ENCODE assay signal across 20 mouse cellular contexts in genomic region chr11:5113645-5114044, GRCm38 (mm10). TPM values are rescaled to one million over a fixed set of nuclear protein-coding genes. Genes with fewer than 3 reads are reported as not detected.
DNase-seq lines count a peak whose midpoint lies in the region; ATAC-seq and TF ChIP-seq lines count a peak whose summit lies in the region.
"Had no signal": no experiment of that assay in that cellular context is flagged by ENCODE, and none has a peak within 500 bp of the region (broad histone marks: within the 10 kb centered on the region; RNA-seq: fewer than 3 reads in every experiment).

No protein-coding gene starts in this region.

- H3K4me3 ChIP-seq in gastrocnemius, adult 2 months = no peak overlapping the region
- H3K4me3 ChIP-seq in CH12.LX (replicated peaks in 1 of 3; ENCODE audit: low read depth in 2 of 3, low read length in 2 of 3, poor library complexity in 1 of 3) = no peak overlapping the region
- H3K4me3 ChIP-seq in stomach, postnatal 0 days (ENCODE audit: low read depth, low read length) = no peak overlapping the region
- H3K4me3 ChIP-seq: embryonic facial prominence, embryonic 12.5 days; hindbrain, embryonic 15.5 days had no signal

- dilution Hi-C loops in CH12.LX (cut with MboI; ENCODE audit: extremely low pct_ligation_motif_present, extremely low pct_unique_long_range_greater_than_20kb, low sequenced_read_pairs) = no loop called here

- H3K4me1 ChIP-seq in CH12.LX (ENCODE audit: control insufficient read depth in 1 of 2, insufficient read depth in 2 of 2) = peaks cover 4 to 26% of the 10 kb centered on the region in 2 experiments
- no peaks in the 10 kb centered on the region for H3K4me1 ChIP-seq in stomach, postnatal 0 days (replicated peaks; ENCODE audit: control insufficient read depth, insufficient read depth)
- H3K4me1 ChIP-seq: embryonic facial prominence, embryonic 12.5 days; hindbrain, embryonic 15.5 days had no signal

- no peak for TF ChIP-seq CTCF in gastrocnemius, adult 2 months (IDR thresholded peaks at IDR 0.05)
- TF ChIP-seq CTCF in CH12.LX (conservative IDR thresholded peaks at IDR 0.05 in 1 of 2, IDR thresholded peaks at IDR 0.05 in 1 of 2; ENCODE audit: low read depth in 2 of 2, low read length in 2 of 2) = 0 out of 4 replicates have a peak, but pooled peaks of 1 of the 2 experiments have one; percentile 15
- no peak for TF ChIP-seq CTCF in stomach, postnatal 0 days (IDR thresholded peaks at IDR 0.05; ENCODE audit: low read depth)

- H3K79me2 ChIP-seq in CH12.LX (replicated peaks; ENCODE audit: control insufficient read depth, extremely low read depth, insufficient read depth, poor library complexity, severe bottlenecking) = no peaks in the 10 kb centered on the region

- peaks cover 50% of the 10 kb centered on the region for H3K27me3 ChIP-seq in CH12.LX (replicated peaks)
- H3K27me3 ChIP-seq in stomach, postnatal 0 days (ENCODE audit: control insufficient read depth, insufficient read depth, low read length) = no peaks in the 10 kb centered on the region
- H3K27me3 ChIP-seq: embryonic facial prominence, embryonic 12.5 days; hindbrain, embryonic 15.5 days had no signal

- no peak for DNase-seq in gastrocnemius, adult 2 months
- no peak for DNase-seq in gastrocnemius, postnatal 36 days
- DNase-seq in 3T3-L1 (ENCODE audit: low read depth, low spot score) (peak; percentile 55), CH12.LX (ENCODE audit: extremely low read depth) (peak; percentile 86)
- DNase-seq in stomach, postnatal 0 days (ENCODE audit: low spot score) = peak; percentile 9
- DNase-seq: adrenal gland, adult 8-10 months; adrenal gland, postnatal 36 days; cerebellum, adult 11 months; cerebellum, adult 8-10 months; cerebellum, postnatal 14 days; embryo, embryonic 11 days; heart, adult 18-20 months; kidney, adult 11 months had no signal

- WGBS in stomach, postnatal 0 days = 85% methylated on average over 7 of the region's 7 CpGs

- H3K27ac ChIP-seq in gastrocnemius, adult 2 months = peak overlapping the region; percentile 68; the same call in 1 of the 2 replicates
- H3K27ac ChIP-seq in CH12.LX (ENCODE audit: insufficient read depth, low read depth) = no peak overlapping the region
- no peak overlapping the region for H3K27ac ChIP-seq in stomach, postnatal 0 days (replicated peaks)
- H3K27ac ChIP-seq: embryonic facial prominence, embryonic 12.5 days; hindbrain, embryonic 15.5 days had no signal

- ATAC-seq in stomach, postnatal 0 days (ENCODE audit: low FRiP score, low TSS enrichment) = no peak
- no peak for ATAC-seq in cerebellum, adult (ENCODE audit: insufficient number of reproducible peaks, low FRiP score, low TSS enrichment)
- ATAC-seq: forebrain, embryonic 14.5 days had no signal

- TF ChIP-seq EP300 in CH12.LX (IDR thresholded peaks at IDR 0.05; ENCODE audit: low read length) = 0 out of 2 replicates have a peak, but pooled peaks have one; percentile 47
- TF ChIP-seq EP300 in stomach, postnatal 0 days (optimal IDR thresholded peaks at IDR 0.05) = no peak

- no peaks in the 10 kb centered on the region for H3K36me3 ChIP-seq in CH12.LX (replicated peaks in 1 of 2; ENCODE audit: control insufficient read depth in 1 of 2, insufficient read depth in 1 of 2, low read length in 1 of 2)
- H3K36me3 ChIP-seq in stomach, postnatal 0 days (ENCODE audit: control insufficient read depth, insufficient read depth, low read length) = no peaks in the 10 kb centered on the region
- H3K36me3 ChIP-seq: embryonic facial prominence, embryonic 12.5 days; hindbrain, embryonic 15.5 days had no signal

- H3K9me3 ChIP-seq in CH12.LX (replicated peaks; ENCODE audit: low read length) = no peaks in the 10 kb centered on the region
- H3K9me3 ChIP-seq in stomach, postnatal 0 days (ENCODE audit: control insufficient read depth, low read length) = no peaks in the 10 kb centered on the region
- H3K9me3 ChIP-seq: embryonic facial prominence, embryonic 12.5 days; hindbrain, embryonic 15.5 days had no signal

- H3K9ac ChIP-seq in CH12.LX (ENCODE audit: insufficient read depth, low read depth) = no peak overlapping the region
- H3K9ac ChIP-seq in stomach, postnatal 0 days (ENCODE audit: low read length) = no peak overlapping the region
- H3K9ac ChIP-seq: embryonic facial prominence, embryonic 12.5 days; hindbrain, embryonic 15.5 days had no signal

- TF ChIP-seq RAD21 in CH12.LX (IDR thresholded peaks at IDR 0.05; ENCODE audit: low read depth, low read length) = no peak

- in situ Hi-C loops in CH12.LX (cut with MboI; ENCODE audit: low pct_ligation_motif_present, low pct_unique_long_range_greater_than_20kb, low sequenced_read_pairs) = loop anchor here (10.0 kb wide), 1 partner anchor 351 kb away; no protein-coding TSS in a partner anchor

- intact Hi-C loops in gastrocnemius, adult 2 months (cut with DNase I) = loop anchor here (10.0 kb wide), 2 partner anchors 161 to 361 kb away; no protein-coding TSS in a partner anchor
- intact Hi-C loops in gastrocnemius, postnatal 36 days (cut with DNase I) = loop anchor here (10.0 kb wide), 1 partner anchor 151 kb away; the partner anchor contains the start of gene Kremen1

- H3K4me2 ChIP-seq in CH12.LX (ENCODE audit: insufficient read depth, low read depth, poor library complexity, severe bottlenecking) = no peak overlapping the region
- H3K4me2 ChIP-seq in stomach, postnatal 0 days (replicated peaks; ENCODE audit: low read depth) = no peak overlapping the region
- H3K4me2 ChIP-seq: embryonic facial prominence, embryonic 12.5 days; heart, embryonic 11.5 days; hindbrain, embryonic 15.5 days had no signal

- no peak for TF ChIP-seq POLR2A in CH12.LX (IDR thresholded peaks at IDR 0.05; ENCODE audit: low read depth, low read length)

TF ChIP-seq in CH12.LX, 34 proteins besides CTCF, POLR2A, EP300 and RAD21 (continues in another document):
- TF ChIP-seq MAX (IDR thresholded peaks at IDR 0.05; ENCODE audit: low read length) = peak; percentile 70
- no peak for TF ChIP-seq E2F4 (IDR thresholded peaks at IDR 0.05; ENCODE audit: insufficient replicate concordance, low read depth, low read length)
- TF ChIP-seq IRF4 (IDR thresholded peaks at IDR 0.05; ENCODE audit: low read depth, low read length) = peak; percentile 27; the same call in 1 of the 2 replicates
- TF ChIP-seq RCOR1 (conservative IDR thresholded peaks at IDR 0.05; ENCODE audit: low read depth, low read length) = no peak
- no peak for TF ChIP-seq CHD1 (IDR thresholded peaks at IDR 0.05; ENCODE audit: low read depth, low read length)
- no peak for TF ChIP-seq MAZ (IDR thresholded peaks at IDR 0.05; ENCODE audit: low read depth, low read length)
- no peak for TF ChIP-seq CHD2 (IDR thresholded peaks at IDR 0.05; ENCODE audit: low read length)
- TF ChIP-seq ETS1 (conservative IDR thresholded peaks at IDR 0.05; ENCODE audit: low read depth, low read length) = no peak
- no peak; the same call in 1 of the 2 replicates for TF ChIP-seq MYC (IDR thresholded peaks at IDR 0.05; ENCODE audit: low read depth, low read length)
- TF ChIP-seq ZNF384 (IDR thresholded peaks at IDR 0.05; ENCODE audit: low read depth, low read length) = no peak
- peak; percentile 92 for TF ChIP-seq BHLHE40 (IDR thresholded peaks at IDR 0.05; ENCODE audit: low read depth, low read length)
- TF ChIP-seq NRF1 (IDR thresholded peaks at IDR 0.05; ENCODE audit: low read depth, low read length) = no peak
- no peak for TF ChIP-seq POLR2AphosphoS2 (IDR thresholded peaks at IDR 0.05; ENCODE audit: low read depth, low read length)
- TF ChIP-seq MAFK (IDR thresholded peaks at IDR 0.05; ENCODE audit: insufficient replicate concordance, low read length) = peak; percentile 55; the same call in 1 of the 2 replicates
- TF ChIP-seq ZC3H11A (IDR thresholded peaks at IDR 0.05; ENCODE audit: low read depth, low read length) = no peak
- TF ChIP-seq USF1 (IDR thresholded peaks at IDR 0.05; ENCODE audit: low read depth, low read length) = peak; percentile 74
- TF ChIP-seq USF2 (conservative IDR thresholded peaks at IDR 0.05; ENCODE audit: low read depth, low read length) = peak; percentile 69
- no peak for TF ChIP-seq JUN (IDR thresholded peaks at IDR 0.05; ENCODE audit: insufficient read depth, low read depth, low read length)
- no peak for TF ChIP-seq SIN3A (IDR thresholded peaks at IDR 0.05; ENCODE audit: low read length)

RNA-seq across cellular contexts. Expression of gene Ewsr1, which starts 14.6 kb away (rescaled TPM):
- 10 to 100 TPM; 79.3 to 86.5 TPM for total RNA-seq in gastrocnemius, adult 2 months (2021)
- 10 to 100 TPM; 70.7 to 92.0 TPM for total RNA-seq in gastrocnemius, postnatal 36 days (2021)
- total RNA-seq in CH12.LX (2012; rRNA removed) = 399 and 425 TPM in 2 replicates
- total RNA-seq in CH12.LX (2014; rRNA removed) = 418 and 428 TPM in 2 replicates
- 1,159 and 1,267 TPM in 2 replicates for polyA plus RNA-seq in CH12.LX (2012; ENCODE audit: insufficient read length, low read depth)
- 231 and 235 TPM in 2 replicates for polyA plus RNA-seq in stomach, postnatal 0 days (2015; fragmentation: Nextera tagmentation; extraction: Ambion mirVana)

RNA-seq across cellular contexts. Expression of gene Rhbdd3, which starts 14.9 kb away (rescaled TPM):
- 10 to 100 TPM; 24.1 to 32.1 TPM for total RNA-seq in gastrocnemius, adult 2 months (2021)
- 10 to 100 TPM; 24.4 to 26.0 TPM for total RNA-seq in gastrocnemius, postnatal 36 days (2021)
- total RNA-seq in CH12.LX (2012; rRNA removed) (16.8 and 17.0 TPM in 2 replicates), CH12.LX (2014; rRNA removed) (11.6 and 15.0 TPM in 2 replicates)
- polyA plus RNA-seq in CH12.LX (2012; ENCODE audit: insufficient read length, low read depth) = 16.0 and 20.6 TPM in 2 replicates
- 19.1 and 19.6 TPM in 2 replicates for polyA plus RNA-seq in stomach, postnatal 0 days (2015; fragmentation: Nextera tagmentation; extraction: Ambion mirVana)

RNA-seq across cellular contexts. Expression of gene Emid1, which starts 38.4 kb away (rescaled TPM):
- total RNA-seq in gastrocnemius, adult 2 months (2021) = 10 to 100 TPM in 1 of 2 experiments, 1 to 10 TPM in 1; 5.4 to 10.9 TPM
- total RNA-seq in gastrocnemius, postnatal 36 days (2021) = 10 to 100 TPM; 11.7 to 17.6 TPM
- 0.13 TPM in 1 of 2 replicates, not detected in the other for total RNA-seq in CH12.LX (2012; rRNA removed)
- not detected in 2 replicates for total RNA-seq in CH12.LX (2014; rRNA removed)
- not detected in 2 replicates for polyA plus RNA-seq in CH12.LX (2012; ENCODE audit: insufficient read length, low read depth)
- 48.7 and 51.3 TPM in 2 replicates for polyA plus RNA-seq in stomach, postnatal 0 days (2015; fragmentation: Nextera tagmentation; extraction: Ambion mirVana)

RNA-seq across cellular contexts. Expression of gene Gas2l1, which starts 48.5 kb away (rescaled TPM):
- 1 to 10 TPM; 3.6 to 5.0 TPM for total RNA-seq in gastrocnemius, adult 2 months (2021)
- total RNA-seq in gastrocnemius, postnatal 36 days (2021) = 1 to 10 TPM; 3.9 to 4.9 TPM
- total RNA-seq in CH12.LX (2012; rRNA removed) = 8.8 and 10.0 TPM in 2 replicates
- 2.6 and 3.3 TPM in 2 replicates for total RNA-seq in CH12.LX (2014; rRNA removed)
- polyA plus RNA-seq in CH12.LX (2012; ENCODE audit: insufficient read length, low read depth) = 10.2 and 12.5 TPM in 2 replicates
- 21.4 and 24.8 TPM in 2 replicates for polyA plus RNA-seq in stomach, postnatal 0 days (2015; fragmentation: Nextera tagmentation; extraction: Ambion mirVana)
- total RNA-seq: common myeloid progenitor, adult 5-6 weeks had no signal

RNA-seq across cellular contexts. Expression of gene Rasl10a, which starts 55.7 kb away (rescaled TPM):
- not detected for total RNA-seq in gastrocnemius, adult 2 months (2021)
- total RNA-seq in gastrocnemius, postnatal 36 days (2021) = under 1 TPM in 1 of 2 experiments, not detected in 1; 0.28 TPM
- total RNA-seq in CH12.LX (2012; rRNA removed) (6.5 and 9.1 TPM in 2 replicates), CH12.LX (2014; rRNA removed) (2.1 and 3.0 TPM in 2 replicates)
- 6.3 and 7.5 TPM in 2 replicates for polyA plus RNA-seq in CH12.LX (2012; ENCODE audit: insufficient read length, low read depth)
- 1.6 and 1.9 TPM in 2 replicates for polyA plus RNA-seq in stomach, postnatal 0 days (2015; fragmentation: Nextera tagmentation; extraction: Ambion mirVana)
- total RNA-seq: common myeloid progenitor, adult 5-6 weeks; gastrocnemius, adult 8-10 months had no signal

Comparison
In these comparisons a context has a peak if more than half of its experiments do, and no peak if none do; other contexts are left out.
1. DNase-seq: peak in 3T3-L1 (single experiment), CH12.LX (single experiment) and stomach, postnatal 0 days (single experiment); none in gastrocnemius, adult 2 months (single experiment) and gastrocnemius, postnatal 36 days (0 of 2).
2. RNA of gene Ewsr1, which starts 14.6 kb away (total RNA-seq): 399 to 428 TPM in CH12.LX; 70.7 to 92.0 TPM in gastrocnemius, postnatal 36 days and 79.3 to 86.5 TPM in gastrocnemius, adult 2 months; every median in the first group is over 4 times any median in the second.
3. RNA of gene Emid1, which starts 38.4 kb away (total RNA-seq): 11.7 to 17.6 TPM in gastrocnemius, postnatal 36 days and 5.4 to 10.9 TPM in gastrocnemius, adult 2 months; 0.13 TPM in CH12.LX; every median in the first group is over 4 times any median in the second.